Mouse (Mus musculus) liver, embryonic 18 days (tissue): ENCODE measurements around the gene Gpr146. TPM values are rescaled to one million over a fixed set of nuclear protein-coding genes. Genes with fewer than 3 reads are reported as not detected.

ENCODE experiments used
- polyA plus RNA-seq: library from polyadenylated mRNA; depleted of rRNA; stranded (reverse); fragments of >200 nt; gene quantifications from 2 replicates; pipeline ENCODE4 v1.2.3, GENCODE M21; 2012; rRNA removed

Gene Gpr146
- 13.6 and 18.2 TPM in 2 replicates for polyA plus RNA-seq

DNA sequence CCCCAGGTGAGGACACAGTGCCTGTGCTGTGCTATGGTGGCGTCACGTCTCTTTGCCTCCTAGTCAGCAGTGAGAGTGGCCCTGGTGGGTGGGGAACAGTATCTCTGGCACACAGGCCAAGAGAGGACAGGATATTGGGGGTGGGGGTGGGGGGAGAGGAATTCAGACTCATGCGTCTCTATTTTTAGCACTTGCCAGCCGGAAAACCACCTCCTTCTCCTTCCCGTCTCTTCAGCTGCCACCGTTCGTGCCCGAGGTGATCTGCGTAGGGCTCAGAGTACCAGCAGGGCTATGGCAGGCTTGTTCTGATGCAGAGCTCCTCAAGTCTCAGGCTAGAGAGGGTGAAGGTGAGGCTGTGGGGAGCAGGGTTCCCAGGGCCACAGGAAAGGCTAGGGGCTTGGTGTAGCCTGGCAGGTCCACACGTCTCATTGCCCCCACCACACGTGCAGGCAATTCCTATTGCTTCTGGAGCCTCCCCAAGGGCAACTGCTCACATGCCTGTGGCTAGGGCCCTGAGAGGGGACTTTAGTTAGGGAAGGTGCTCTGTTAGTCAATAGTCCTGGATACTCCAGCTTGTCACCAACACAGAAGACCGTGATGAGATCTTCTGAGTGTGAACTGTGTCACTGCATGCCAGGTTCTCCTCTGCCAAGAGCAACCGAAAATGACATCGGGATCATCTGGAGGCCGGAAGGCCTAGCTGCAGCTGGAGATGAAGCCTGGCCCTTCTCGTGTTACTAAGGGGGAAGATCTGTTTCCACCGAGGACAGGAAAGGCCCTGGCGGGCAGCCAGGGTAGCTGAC, at the start of gene Gpr146:
Gene Gpr146 (plus strand): TSS at position 230 of the 803 bp plus-strand sequence.

DNA sequence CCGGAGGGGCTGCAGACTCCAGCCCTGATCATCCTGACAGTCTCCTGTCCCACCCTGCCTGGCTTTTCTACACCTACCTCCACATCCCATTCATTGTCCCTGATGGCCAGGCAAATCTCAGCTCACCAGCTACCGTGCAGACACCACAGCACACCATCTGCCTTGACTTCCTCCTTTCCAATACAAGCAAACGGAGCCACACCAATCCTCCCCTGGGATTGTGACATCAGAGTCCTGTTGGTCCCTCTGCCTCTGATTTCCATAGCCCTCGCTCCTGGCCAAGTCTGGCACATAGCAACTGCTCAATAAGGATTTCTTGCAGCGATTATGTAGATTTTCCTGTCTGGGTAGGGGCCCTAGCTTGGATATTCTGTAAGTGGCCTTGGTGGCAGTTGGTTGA, 26.4 kb upstream of the Gpr146 start, which contains the start of gene Cox19:
Gene Cox19 (minus strand): TSS at position 285 of the 400 bp plus-strand sequence.

DNA sequence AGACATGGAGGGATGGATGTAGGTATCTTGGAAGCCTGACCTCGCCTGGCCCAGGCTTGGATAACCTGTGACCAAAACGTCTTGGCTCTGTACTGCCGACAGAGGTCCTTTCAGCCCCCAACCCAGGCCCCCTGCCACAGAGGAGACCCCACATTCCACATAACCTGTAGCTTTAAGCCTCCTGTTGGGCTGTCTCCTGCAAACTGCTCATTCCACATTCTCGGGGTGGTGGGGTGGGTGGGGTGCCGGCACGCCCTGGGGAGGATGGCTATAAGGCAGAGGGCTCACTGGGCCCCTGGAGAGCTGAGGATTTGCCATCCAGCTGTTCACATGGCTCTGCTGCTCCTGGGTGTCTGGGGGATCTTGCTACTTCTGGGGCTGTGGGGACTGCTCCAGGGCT, 25.2 kb upstream of the Gpr146 start, which contains the start of gene Cyp2w1:
Gene Cyp2w1 (plus strand): TSS at position 301 of the 400 bp plus-strand sequence.

DNA sequence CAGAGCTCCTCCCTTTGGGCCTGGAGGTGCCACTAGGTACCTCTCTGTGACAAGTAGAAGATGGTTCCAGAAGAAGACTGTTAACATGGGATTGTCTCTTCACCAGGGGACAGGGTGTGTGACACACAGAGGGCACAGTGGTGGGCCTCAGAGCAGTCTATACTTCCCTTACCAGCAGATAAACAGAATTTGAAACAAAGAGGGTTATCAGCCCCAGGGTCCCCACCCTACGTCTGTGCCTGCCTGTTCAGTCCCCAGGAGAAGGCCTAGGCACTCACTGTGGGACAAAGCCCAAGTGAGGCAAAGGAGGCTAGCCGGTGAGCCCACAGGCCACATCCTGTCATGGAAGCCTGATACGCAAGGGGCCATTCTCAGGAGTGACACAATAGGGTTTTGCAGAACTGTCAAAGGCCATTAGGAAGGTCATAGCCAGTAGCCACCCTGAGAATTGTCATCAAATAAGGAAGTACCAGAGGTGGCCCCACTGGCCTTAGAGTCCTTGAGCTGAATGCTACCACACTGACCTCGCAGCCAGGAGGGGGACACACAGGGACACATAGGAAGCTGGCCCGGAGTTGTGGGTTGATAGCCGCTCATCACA, 27.4 kb downstream of the Gpr146 start, which contains the start of gene C130050O18Rik:
Gene C130050O18Rik (plus strand): TSS at position 480 of the 601 bp plus-strand sequence.

DNA sequence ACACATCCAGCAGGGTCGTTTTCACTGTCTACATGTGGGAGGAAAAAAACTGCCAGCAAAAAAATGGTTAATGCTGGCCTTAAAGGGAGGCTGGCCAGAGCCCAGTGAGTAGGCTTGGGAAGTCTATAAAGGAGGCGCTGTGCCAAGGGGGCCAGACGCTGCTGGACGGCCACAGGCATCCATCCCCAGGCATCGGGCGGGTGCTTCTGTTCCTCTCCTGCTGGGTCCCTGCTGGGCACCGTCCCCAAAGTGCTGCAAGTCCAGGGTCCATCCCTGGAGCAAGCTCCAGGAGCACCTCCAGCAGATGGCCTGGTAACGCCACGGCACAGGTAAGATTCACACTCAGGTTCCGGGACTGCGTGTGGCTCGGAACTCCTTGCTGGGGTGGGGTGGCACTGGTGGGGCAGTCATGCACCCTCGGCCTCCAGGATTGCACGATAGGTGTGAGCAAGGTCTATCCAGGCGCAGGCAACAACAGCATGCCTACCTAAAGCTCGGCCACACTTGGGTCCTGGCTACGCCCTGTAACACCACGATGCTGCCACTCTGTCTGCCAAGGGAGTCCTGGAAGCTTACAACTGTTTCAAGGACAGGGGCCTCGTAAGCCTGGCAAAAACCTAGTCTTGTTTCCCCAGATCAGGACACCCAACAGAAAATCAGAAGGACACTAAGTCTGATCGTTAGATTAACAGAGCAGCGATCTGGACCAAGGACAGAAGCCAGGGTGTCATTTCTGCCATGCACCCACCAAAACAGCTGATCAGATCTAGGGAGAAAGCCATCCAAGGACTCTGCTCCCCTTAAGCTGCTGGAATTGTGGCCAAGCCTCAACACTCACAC, 45.7 kb downstream of the Gpr146 start, which contains the start of gene Gper1:
Gene Gper1 (plus strand): TSS at position 126 of the 840 bp plus-strand sequence.

Other genes with a start within 250 kb of the Gpr146 start
- 0.36 and 0.42 TPM in 2 replicates for gene Prkar1b, start 227.7 kb upstream of the Gpr146 start, polyA plus RNA-seq
- 4.0 and 4.4 TPM in 2 replicates for gene Dnaaf5, start 227.5 kb upstream of the Gpr146 start, polyA plus RNA-seq
- 11.4 and 12.7 TPM in 2 replicates for gene Sun1, start 177.1 kb upstream of the Gpr146 start, polyA plus RNA-seq
- 45.1 and 47.9 TPM in 2 replicates for gene Get4, start 125.4 kb upstream of the Gpr146 start, polyA plus RNA-seq
- 3.9 and 4.5 TPM in 2 replicates for gene Adap1, start 52.1 kb upstream of the Gpr146 start, polyA plus RNA-seq
- 20.8 and 24.3 TPM in 2 replicates for gene Cox19, start 26.3 kb upstream of the Gpr146 start, polyA plus RNA-seq
- not detected in 2 replicates for gene Cyp2w1, start 25.1 kb upstream of the Gpr146 start, polyA plus RNA-seq
- gene C130050O18Rik, start 27.6 kb downstream of the Gpr146 start, polyA plus RNA-seq = 1.8 and 1.9 TPM in 2 replicates
- 0.03 and 0.05 TPM in 2 replicates for gene Gper1, start 45.5 kb downstream of the Gpr146 start, polyA plus RNA-seq
- 11.0 and 14.6 TPM in 2 replicates for gene 3110082I17Rik, start 82.8 kb downstream of the Gpr146 start, polyA plus RNA-seq
- gene Zfand2a, start 106.9 kb downstream of the Gpr146 start, polyA plus RNA-seq = 3.1 and 3.2 TPM in 2 replicates
- not detected in 2 replicates for gene Uncx, start 165.8 kb downstream of the Gpr146 start, polyA plus RNA-seq